Mouse (Mus musculus) heart, adult 11 months (tissue): ENCODE results near the gene Eef1akmt4.

Experiments
- DNase-seq: peaks from one replicate; pipeline ENCODE4 v3.0.0; 2022

The Eef1akmt4 gene

DNA sequence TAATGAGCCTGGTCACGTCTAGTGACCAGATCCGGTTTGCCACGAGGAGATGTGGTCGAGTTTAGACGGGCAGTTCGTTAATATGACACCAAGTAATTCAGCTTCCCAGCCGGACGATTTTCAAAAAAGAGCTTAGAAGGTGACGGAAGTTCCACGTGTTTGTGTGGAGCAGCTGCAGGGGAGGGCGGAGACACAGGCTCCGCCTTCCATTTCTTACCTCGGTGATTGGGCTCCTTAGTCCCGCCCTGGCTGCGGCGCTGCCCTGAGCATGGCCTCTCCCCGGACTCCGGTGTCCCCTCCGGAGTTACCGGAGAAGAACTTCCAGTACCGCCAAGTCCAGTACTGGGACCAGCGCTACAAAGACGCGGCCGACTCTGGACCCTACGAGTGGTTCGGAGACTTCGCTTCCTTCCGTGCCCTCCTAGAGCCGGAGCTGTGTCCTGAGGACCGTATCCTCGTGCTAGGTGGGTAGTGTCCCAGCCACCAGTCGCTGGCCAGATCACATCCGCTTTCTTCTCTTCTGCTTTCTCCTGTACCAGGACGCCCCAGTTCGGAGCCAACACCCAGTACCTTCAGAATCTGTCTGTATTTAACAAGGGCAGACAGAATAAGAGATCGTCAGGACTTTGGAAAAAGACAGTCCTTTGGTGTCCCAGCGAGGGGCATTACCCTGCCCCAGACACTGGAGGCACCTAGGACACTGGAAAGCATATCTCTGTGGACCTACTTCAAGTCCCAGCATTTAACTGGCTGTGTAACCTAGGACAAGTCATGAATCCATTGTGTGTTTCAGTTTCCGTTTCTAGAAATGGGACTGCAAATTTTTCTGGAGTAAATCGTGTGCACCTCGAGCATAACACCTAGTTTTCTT lies at the start of gene Eef1akmt4, which contains the start of the genes Gm49333 and Alg3:
Gene Eef1akmt4, plus strand, starts transcription at position 237 of the 871 bp plus-strand sequence.
Gene Gm49333, plus strand, starts transcription at position 254 of the 871 bp plus-strand sequence.
Gene Alg3, minus strand, starts transcription at position 379 of the 871 bp plus-strand sequence.
- peak; percentile 99 for DNase-seq

DNA sequence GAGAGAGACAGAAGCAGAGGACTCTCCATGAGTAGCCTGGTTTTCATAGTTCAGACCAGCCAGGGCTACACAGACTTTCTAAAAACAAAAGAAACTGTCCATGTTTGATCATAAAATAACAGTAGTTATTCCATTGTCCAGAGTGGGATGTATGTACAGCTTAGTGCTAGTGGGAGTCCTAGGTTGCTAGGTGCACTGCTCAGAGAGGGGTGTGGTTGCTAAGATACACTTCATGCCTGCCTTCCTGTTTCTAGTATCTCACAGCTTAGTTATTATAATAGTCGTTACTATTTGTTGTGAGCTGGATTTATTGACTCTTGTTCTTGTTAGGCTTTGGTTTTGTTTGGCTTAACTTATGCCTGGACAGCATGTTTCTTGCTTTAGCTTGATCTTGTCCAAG lies 46.3 kb upstream of the Eef1akmt4 start:
- DNase-seq, result no peak

GRCm38 (mm10) chr16:20589366-20589938 lies 21.9 kb upstream of the Eef1akmt4 start, which contains the start of gene Vwa5b2:
TSS of gene Vwa5b2 (plus strand) at chr16:20589471.
- DNase-seq, result no peak

DNA sequence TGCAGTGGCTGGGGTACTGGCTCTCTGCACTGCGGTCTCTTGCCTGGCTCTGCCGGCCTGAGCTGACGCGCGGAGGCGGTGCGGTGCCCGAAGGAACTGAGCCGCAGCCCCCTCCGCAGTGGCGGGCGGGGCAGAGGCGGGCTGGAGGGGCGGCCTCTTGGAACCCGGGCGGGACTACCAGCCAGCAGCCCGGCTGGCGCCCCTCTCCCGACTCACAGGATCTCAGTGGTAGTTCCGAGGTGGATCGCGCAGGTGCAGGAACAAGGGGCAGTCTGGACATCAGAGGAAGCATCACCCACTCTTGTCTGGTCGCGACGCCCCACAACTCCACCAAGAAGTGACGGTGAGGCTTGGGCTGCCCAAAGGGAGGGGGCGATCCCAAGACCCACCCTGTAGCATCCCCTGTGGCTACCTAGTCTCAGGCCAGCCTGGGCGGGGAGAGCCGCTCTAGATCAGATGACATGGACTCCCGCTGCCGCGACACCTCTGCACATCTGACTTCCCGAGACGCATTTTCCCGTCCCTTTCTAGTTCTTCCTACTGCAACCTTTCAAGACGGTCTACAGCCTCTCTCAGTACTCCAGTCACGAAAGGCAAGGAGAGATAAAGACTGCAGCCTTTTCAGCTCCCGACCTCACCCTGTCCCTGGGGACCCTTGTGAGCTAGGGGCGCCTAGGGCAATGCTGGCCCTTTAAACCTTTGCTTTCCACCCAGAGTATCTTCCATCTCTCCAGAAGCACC lies 21.3 kb upstream of the Eef1akmt4 start:
- peak; percentile 89 for DNase-seq

DNA sequence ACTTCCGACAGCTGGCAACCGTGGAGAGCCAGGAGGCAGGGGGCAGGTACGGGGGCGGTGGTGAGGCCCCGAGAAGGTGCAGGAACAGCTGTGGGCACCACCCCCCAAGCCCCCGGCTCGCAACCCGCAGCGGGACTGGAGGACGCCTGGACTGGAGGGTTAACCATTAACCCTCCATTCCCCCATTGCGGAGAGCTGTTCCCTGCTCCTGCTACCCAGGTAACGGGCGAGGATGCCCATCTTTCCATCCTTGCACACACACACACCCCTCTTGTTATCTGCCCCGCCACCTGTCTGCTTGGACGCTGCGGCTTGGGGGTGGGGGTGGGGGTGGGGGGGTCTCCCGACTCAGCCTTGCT lies 20.7 kb upstream of the Eef1akmt4 start:
- no peak for DNase-seq

- no peak for DNase-seq
These were observed 20.2 kb upstream of the Eef1akmt4 start for GRCm38 (mm10) chr16:20591076-20591705.

- DNase-seq, result no peak
These were observed 16.2 kb upstream of the Eef1akmt4 start for GRCm38 (mm10) chr16:20595060-20595673.

DNA sequence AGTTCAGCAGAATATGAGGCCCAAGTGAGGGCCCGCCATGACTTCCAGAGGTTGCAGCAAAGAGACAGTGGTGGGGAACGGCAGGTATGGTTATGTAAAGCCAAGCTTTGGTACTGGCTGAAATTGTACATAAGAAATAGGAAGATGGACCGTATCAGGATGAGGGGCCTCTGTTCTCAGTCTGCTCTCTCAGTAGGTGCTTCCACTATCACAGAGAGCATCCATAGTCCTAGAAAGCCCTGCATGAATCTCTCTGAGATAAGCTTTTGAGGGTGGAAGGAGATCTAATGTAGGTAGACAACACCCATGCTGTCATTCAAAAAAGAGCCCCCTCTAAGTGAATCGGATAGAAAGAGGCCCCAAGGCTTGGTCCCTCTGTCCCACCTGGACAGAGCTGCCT lies 15.7 kb upstream of the Eef1akmt4 start:
- DNase-seq, result no peak

GRCm38 (mm10) chr16:20596687-20597441 lies 14.5 kb upstream of the Eef1akmt4 start:
- DNase-seq, result peak; percentile 87

GRCm38 (mm10) chr16:20600511-20600910 lies 10.9 kb upstream of the Eef1akmt4 start:
- peak; percentile 80 for DNase-seq

DNA sequence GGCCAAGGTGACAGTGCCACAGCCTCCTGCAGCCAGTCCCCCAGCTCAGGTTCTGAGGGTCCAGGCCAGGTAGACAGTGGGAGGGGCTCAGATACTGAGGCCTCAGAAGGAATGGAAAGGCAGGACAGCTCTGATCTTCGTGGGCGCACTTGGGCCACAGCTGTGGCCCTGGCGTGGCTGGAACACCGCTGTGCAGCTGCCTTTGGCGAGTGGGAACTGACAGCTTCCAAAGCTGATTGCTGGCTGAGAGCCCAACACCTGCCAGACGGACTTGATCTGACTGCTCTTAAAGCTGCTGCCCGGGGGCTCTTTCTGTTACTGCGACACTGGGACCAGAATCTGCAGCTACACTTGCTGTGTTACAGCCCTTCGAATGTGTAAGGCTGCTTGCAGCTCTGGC lies 6.7 kb upstream of the Eef1akmt4 start:
- no peak for DNase-seq

- peak; percentile 96 for DNase-seq
These were observed 664 bp upstream of the Eef1akmt4 start for GRCm38 (mm10) chr16:20610501-20611356.

DNA sequence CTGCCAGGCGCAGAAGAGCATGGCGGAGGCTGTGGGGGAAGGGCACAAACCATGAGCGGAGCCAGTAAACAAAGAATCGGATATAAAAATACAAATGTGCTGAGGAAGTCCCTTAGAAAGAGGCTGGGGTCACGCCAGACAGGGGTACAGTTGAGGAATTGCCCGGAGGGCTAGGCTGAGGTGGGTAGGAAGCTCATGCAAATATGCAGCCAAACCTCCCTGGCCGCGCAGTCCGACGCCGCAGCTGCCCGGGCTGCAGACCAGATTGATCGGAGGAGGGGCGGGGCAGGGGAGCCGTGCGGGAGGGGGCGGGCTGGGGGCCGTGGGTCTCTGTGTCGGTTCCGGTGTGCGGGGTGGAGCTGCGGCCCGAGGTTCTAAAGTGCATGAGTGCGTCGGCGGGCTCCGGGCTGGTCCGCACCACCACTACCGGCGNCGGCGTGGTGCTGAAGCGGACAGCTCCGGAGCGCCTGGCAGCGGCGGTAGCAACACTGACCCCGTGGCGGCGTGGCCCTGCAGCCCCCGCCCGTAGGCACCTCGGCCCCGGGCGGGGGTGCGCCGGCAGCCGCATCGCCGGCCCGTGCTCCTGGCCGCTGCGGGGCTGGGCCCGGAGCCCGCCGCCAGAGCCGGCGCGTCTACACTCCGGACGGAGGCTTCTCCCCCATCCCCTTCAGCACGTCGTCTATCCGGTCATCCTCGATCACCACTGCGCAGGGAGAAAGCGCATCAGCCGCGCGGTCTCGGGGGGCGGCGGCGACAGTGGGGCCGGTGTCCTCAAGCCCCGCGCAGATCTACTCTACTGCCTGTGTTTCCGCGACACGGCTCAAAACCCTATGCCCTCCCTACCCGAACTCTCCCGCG lies 8.4 kb downstream of the Eef1akmt4 start:
- peak; percentile 91 for DNase-seq

DNA sequence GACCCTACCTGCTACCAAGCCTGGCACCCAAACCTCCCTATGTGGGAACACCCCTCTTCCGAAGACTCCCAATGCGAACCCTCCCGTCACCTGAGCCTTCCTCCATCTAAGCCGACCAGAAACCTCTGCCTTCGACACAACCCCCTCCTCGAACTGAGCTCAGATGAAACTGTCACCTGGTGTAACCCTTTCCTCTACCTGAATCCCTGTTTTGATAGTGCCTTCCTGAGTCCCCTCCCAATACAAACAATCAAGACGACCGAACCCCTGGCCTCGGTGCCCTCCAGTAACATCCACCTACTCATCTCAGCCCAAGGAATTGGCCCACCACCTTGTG lies 9.0 kb downstream of the Eef1akmt4 start:
- DNase-seq, result no peak

- DNase-seq, result no peak
These were observed 9.4 kb downstream of the Eef1akmt4 start for GRCm38 (mm10) chr16:20620751-20621190.

DNA sequence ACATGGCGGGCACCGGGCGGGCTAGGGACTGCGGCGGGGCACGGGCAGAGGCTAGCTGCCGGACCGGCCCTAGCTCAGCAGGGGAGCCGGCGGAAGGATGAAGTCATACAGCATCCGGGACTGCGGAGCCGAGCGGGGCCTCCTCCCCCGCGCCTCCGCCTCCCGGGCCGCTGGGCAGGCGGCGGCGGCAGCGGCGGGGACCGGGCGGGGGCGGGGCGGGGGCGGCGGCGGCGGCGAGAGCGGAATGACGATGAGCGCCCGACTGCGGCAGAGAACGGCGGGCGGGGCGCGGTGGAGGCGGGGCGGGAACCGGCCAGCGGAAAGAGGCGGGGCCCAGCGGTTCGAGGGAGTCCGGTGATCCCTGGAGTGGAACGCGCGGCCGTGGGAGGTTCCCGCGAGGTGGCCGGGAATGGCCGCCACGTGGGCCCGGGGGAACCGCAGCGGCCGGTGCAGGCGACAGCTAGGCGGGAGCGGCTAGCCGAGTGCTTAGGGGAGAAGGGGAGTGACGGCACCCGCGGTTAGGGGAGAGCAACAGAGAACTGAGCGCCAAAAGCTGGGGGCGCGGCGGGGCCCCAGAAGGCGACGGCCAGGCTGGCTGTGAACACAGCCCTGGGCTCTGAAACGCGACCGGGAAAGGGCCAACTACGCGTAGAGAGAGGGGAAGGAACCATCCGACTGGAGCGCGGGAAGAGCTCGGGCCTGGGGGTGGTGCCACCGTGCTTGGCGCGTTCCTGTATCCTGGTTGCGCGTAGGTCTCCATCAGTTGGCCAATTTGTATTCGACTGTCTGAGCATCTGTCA lies 10.0 kb downstream of the Eef1akmt4 start, which contains the start of gene Camk2n2:
Gene Camk2n2, minus strand, starts transcription at position 97 of the 800 bp plus-strand sequence.
- DNase-seq, result peak; percentile 96

- peak; percentile 97 for DNase-seq
These were observed 10.7 kb downstream of the Eef1akmt4 start for GRCm38 (mm10) chr16:20621991-20622685.

DNA sequence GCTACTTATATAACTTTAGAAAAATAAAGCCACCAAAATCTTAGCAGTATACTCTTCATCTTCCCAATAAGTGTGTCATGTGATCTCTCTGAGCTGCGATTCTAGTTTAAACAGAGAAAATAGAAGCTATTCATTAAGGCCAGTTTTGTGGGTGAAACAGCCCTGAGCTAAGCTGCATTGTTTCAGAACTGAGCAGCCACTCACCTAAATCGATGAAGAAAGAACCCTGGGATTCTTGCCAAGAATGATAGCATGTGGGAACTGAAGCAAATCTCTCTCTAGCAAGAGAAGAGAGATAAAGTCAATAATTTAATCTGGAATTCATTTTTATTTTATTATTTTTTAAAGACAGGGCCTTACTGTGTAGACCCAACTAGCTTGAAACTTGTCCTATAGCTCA lies 11.8 kb downstream of the Eef1akmt4 start:
- DNase-seq, result no peak
